Mouse (Mus musculus): ENCODE results near the gene Rabep2.

- peak; percentile 68 for TF ChIP-seq POLR2A (IDR thresholded peaks at IDR 0.05; ENCODE audit: control insufficient read depth, low read depth, low read length)
- TF ChIP-seq CTCF (IDR thresholded peaks at IDR 0.05; ENCODE audit: control insufficient read depth, insufficient read depth, insufficient replicate concordance, low read depth, low read length), result no peak
These were observed 58.5 kb downstream of the Rabep2 start, which contains the start of gene Tufm for GRCm38 (mm10) chr7:126487052-126487483.
